Mouse (Mus musculus) heart, embryonic 15.5 days (tissue): ENCODE data around the gene Denr. TPM values are rescaled to one million over a fixed set of nuclear protein-coding genes. Genes with fewer than 3 reads are reported as not detected.

Experiments
- ATAC-seq: fragments of 200-750 bp; cut with Nextera tagmentation; replicated peaks from 2 replicates; pipeline ENCODE4 v1.8.0; 2017; ENCODE audit warnings: low read depth, moderate TSS enrichment; ENCODE audit not compliant: insufficient number of reproducible peaks, insufficient read depth, low FRiP score
- H3K27ac ChIP-seq: fragments of 300-500 bp; sonication (generic); 2 replicates; pipeline ENCODE4 v1.5.1; 2015; ENCODE audit warnings: mild to moderate bottlenecking, inconsistent platforms
- H3K27me3 ChIP-seq: fragments of 300-500 bp; sonication (generic); 2 replicates; pipeline ENCODE4 v1.6.1; 2015; ENCODE audit warnings: inconsistent platforms
- H3K36me3 ChIP-seq: fragments of 300-500 bp; sonication (generic); 2 replicates; pipeline ENCODE4 v1.6.1; 2015; ENCODE audit warnings: mild to moderate bottlenecking, inconsistent platforms
- H3K4me1 ChIP-seq: fragments of 300-500 bp; sonication (generic); replicated peaks from 2 replicates; pipeline ENCODE4 v1.6.1; 2015; ENCODE audit warnings: inconsistent platforms
- H3K4me2 ChIP-seq: fragments of 300-500 bp; sonication (generic); 2 replicates; pipeline ENCODE4 v1.6.1; 2015; ENCODE audit warnings: inconsistent platforms, mild to moderate bottlenecking, moderate library complexity
- H3K4me3 ChIP-seq: fragments of 300-500 bp; sonication (generic); 2 replicates; pipeline ENCODE4 v1.5.1; 2015; ENCODE audit warnings: mild to moderate bottlenecking, inconsistent platforms
- H3K9ac ChIP-seq: fragments of 300-500 bp; sonication (generic); 2 replicates; pipeline ENCODE4 v1.6.1; 2015; ENCODE audit warnings: mild to moderate bottlenecking, inconsistent platforms
- H3K9me3 ChIP-seq: fragments of 300-500 bp; sonication (generic); replicated peaks from 2 replicates; pipeline ENCODE4 v1.6.1; 2016; ENCODE audit warnings: inconsistent platforms
- WGBS: fragments of 180-500 bp; shearing (Covaris S2); methylation state at CpG from one replicate; pipeline ENCODE4 v1.1.7; 2015; ENCODE audit warnings: mixed read lengths; 5-methylcytosine and 5-hydroxymethylcytosine counted together
- polyA plus RNA-seq: library from polyadenylated mRNA; unstranded; fragments of >200 nt; fragmentation: Nextera tagmentation; extraction: Ambion mirVana; gene quantifications from 2 replicates; pipeline ENCODE4 v1.2.1, GENCODE M21; 2015

Gene Denr
- polyA plus RNA-seq, 1 experiment from 2014 or later, result 103 TPM

GRCm38 (mm10) chr5:123947041-123947761 is 40.2 kb downstream of the Denr start:
- Histone ChIP-seq H3K4me1 (no peaks in the 10 kb centered on the region), H3K36me3 (no peaks in the 10 kb centered on the region), H3K27me3 (no peaks in the 10 kb centered on the region), H3K4me3 (no peak overlapping the region), H3K4me2 (no peak overlapping the region), H3K9ac (no peak overlapping the region), H3K27ac (no peak overlapping the region), H3K9me3 (no peaks in the 10 kb centered on the region)
- no peak for ATAC-seq
- WGBS, result 47% methylated on average over 7 of the region's 7 CpGs

GRCm38 (mm10) chr5:123952365-123953045 is 45.5 kb downstream of the Denr start:
- no peak overlapping the region for H3K27ac ChIP-seq
- H3K36me3 ChIP-seq, result no peaks in the 10 kb centered on the region
- no peak overlapping the region for H3K9ac ChIP-seq
- H3K9me3 ChIP-seq, result no peaks in the 10 kb centered on the region
- H3K4me2 ChIP-seq, result no peak overlapping the region
- no peaks in the 10 kb centered on the region for H3K27me3 ChIP-seq
- ATAC-seq, result no peak
- H3K4me3 ChIP-seq, result no peak overlapping the region
- H3K4me1 ChIP-seq, result peaks cover 7% of the 10 kb centered on the region
- 54% methylated on average over 5 of the region's 5 CpGs for WGBS

GRCm38 (mm10) chr5:123957213-123957612 is 50.2 kb downstream of the Denr start:
- Histone ChIP-seq H3K4me2 (no peak overlapping the region), H3K27me3 (no peaks in the 10 kb centered on the region), H3K9me3 (no peaks in the 10 kb centered on the region), H3K27ac (no peak overlapping the region), H3K4me3 (no peak overlapping the region), H3K4me1 (peaks cover 7% of the 10 kb centered on the region), H3K36me3 (no peaks in the 10 kb centered on the region), H3K9ac (no peak overlapping the region)
- WGBS, result 90% methylated on average over 8 of the region's 8 CpGs
- ATAC-seq, result no peak

GRCm38 (mm10) chr5:123959018-123959417 is 52.0 kb downstream of the Denr start:
- Histone ChIP-seq H3K27me3 (no peaks in the 10 kb centered on the region), H3K36me3 (no peaks in the 10 kb centered on the region), H3K9me3 (no peaks in the 10 kb centered on the region), H3K9ac (no peak overlapping the region), H3K4me2 (no peak overlapping the region), H3K4me1 (peaks cover 7% of the 10 kb centered on the region; the same call in 1 of the 2 replicates), H3K4me3 (no peak overlapping the region), H3K27ac (no peak overlapping the region)
- ATAC-seq, result no peak
- WGBS, result 73% methylated on average over 3 of the region's 3 CpGs

GRCm38 (mm10) chr5:123960129-123960528 is 53.2 kb downstream of the Denr start:
- Histone ChIP-seq H3K4me1 (peaks cover 2% of the 10 kb centered on the region; the same call in 1 of the 2 replicates), H3K27ac (no peak overlapping the region), H3K9me3 (no peaks in the 10 kb centered on the region), H3K27me3 (no peaks in the 10 kb centered on the region), H3K4me2 (no peak overlapping the region), H3K9ac (no peak overlapping the region), H3K36me3 (no peaks in the 10 kb centered on the region), H3K4me3 (no peak overlapping the region)
- ATAC-seq, result no peak
- WGBS, result 70% methylated on average over 8 of the region's 8 CpGs

GRCm38 (mm10) chr5:123961046-123961445 is 54.1 kb downstream of the Denr start:
- H3K27me3 ChIP-seq, result no peaks in the 10 kb centered on the region
- H3K4me2 ChIP-seq, result no peak overlapping the region
- H3K27ac ChIP-seq, result no peak overlapping the region
- no peak overlapping the region for H3K9ac ChIP-seq
- no peaks in the 10 kb centered on the region for H3K36me3 ChIP-seq
- H3K4me3 ChIP-seq, result no peak overlapping the region
- 75% methylated on average over 12 of the region's 12 CpGs for WGBS
- no peaks in the 10 kb centered on the region for H3K9me3 ChIP-seq
- no peak for ATAC-seq
- no peaks in the 10 kb centered on the region for H3K4me1 ChIP-seq

- ATAC-seq, result no peak
- Histone ChIP-seq H3K27me3 (no peaks in the 10 kb centered on the region), H3K9me3 (no peaks in the 10 kb centered on the region), H3K27ac (no peak overlapping the region), H3K9ac (no peak overlapping the region), H3K4me2 (no peak overlapping the region), H3K36me3 (no peaks in the 10 kb centered on the region), H3K4me3 (no peak overlapping the region), H3K4me1 (no peaks in the 10 kb centered on the region)
- 86% methylated on average over 4 of the region's 4 CpGs for WGBS
Measured at GRCm38 (mm10) chr5:123964208-123964607, 57.2 kb downstream of the Denr start.

GRCm38 (mm10) chr5:123966759-123967158 is 59.8 kb downstream of the Denr start:
- Histone ChIP-seq H3K9ac (no peak overlapping the region), H3K36me3 (no peaks in the 10 kb centered on the region), H3K27ac (no peak overlapping the region), H3K27me3 (no peaks in the 10 kb centered on the region), H3K4me1 (no peaks in the 10 kb centered on the region), H3K4me2 (no peak overlapping the region), H3K9me3 (no peaks in the 10 kb centered on the region), H3K4me3 (no peak overlapping the region)
- no peak for ATAC-seq
- WGBS, result 91% methylated on average over 2 of the region's 2 CpGs

GRCm38 (mm10) chr5:123968468-123968867 is 61.5 kb downstream of the Denr start:
- WGBS, result 64% methylated on average over 5 of the region's 5 CpGs
- no peaks in the 10 kb centered on the region; the same call in 1 of the 2 replicates for H3K27me3 ChIP-seq
- H3K9ac ChIP-seq, result no peak overlapping the region
- ATAC-seq, result no peak
- peaks cover 5% of the 10 kb centered on the region for H3K4me1 ChIP-seq
- no peak overlapping the region for H3K27ac ChIP-seq
- H3K9me3 ChIP-seq, result no peaks in the 10 kb centered on the region
- no peak overlapping the region for H3K4me2 ChIP-seq
- H3K36me3 ChIP-seq, result no peaks in the 10 kb centered on the region
- H3K4me3 ChIP-seq, result no peak overlapping the region

GRCm38 (mm10) chr5:123969216-123969615 is 62.2 kb downstream of the Denr start:
- 71% methylated on average over 8 of the region's 8 CpGs for WGBS
- Histone ChIP-seq H3K4me1 (peaks cover 9% of the 10 kb centered on the region), H3K27ac (no peak overlapping the region), H3K36me3 (no peaks in the 10 kb centered on the region), H3K27me3 (no peaks in the 10 kb centered on the region; the same call in 1 of the 2 replicates), H3K9ac (no peak overlapping the region), H3K4me3 (no peak overlapping the region), H3K4me2 (no peak overlapping the region), H3K9me3 (no peaks in the 10 kb centered on the region)
- no peak for ATAC-seq

- Histone ChIP-seq H3K4me3 (no peak overlapping the region), H3K4me1 (peaks cover 19% of the 10 kb centered on the region), H3K36me3 (no peaks in the 10 kb centered on the region), H3K9me3 (no peaks in the 10 kb centered on the region), H3K9ac (no peak overlapping the region), H3K4me2 (no peak overlapping the region), H3K27me3 (no peaks in the 10 kb centered on the region; the same call in 1 of the 2 replicates), H3K27ac (no peak overlapping the region)
- no peak for ATAC-seq
- WGBS, result 81% methylated on average over 4 of the region's 4 CpGs
Measured at GRCm38 (mm10) chr5:123970576-123970975, 63.6 kb downstream of the Denr start.

- no peak overlapping the region for H3K27ac ChIP-seq
- no peak overlapping the region for H3K4me3 ChIP-seq
- WGBS, result 71% methylated on average over 6 of the region's 6 CpGs
- ATAC-seq, result no peak
- H3K36me3 ChIP-seq, result no peaks in the 10 kb centered on the region
- no peaks in the 10 kb centered on the region for H3K9me3 ChIP-seq
- H3K4me1 ChIP-seq, result peaks cover 30% of the 10 kb centered on the region
- H3K4me2 ChIP-seq, result no peak overlapping the region
- no peak overlapping the region for H3K9ac ChIP-seq
- H3K27me3 ChIP-seq, result no peaks in the 10 kb centered on the region; the same call in 1 of the 2 replicates
Measured at GRCm38 (mm10) chr5:123972453-123972852, 65.5 kb downstream of the Denr start.
